Mouse (Mus musculus) midbrain, embryonic 12.5 days (tissue): ENCODE results near the gene Atf7ip. TPM values are rescaled to one million over a fixed set of nuclear protein-coding genes. Genes with fewer than 3 reads are reported as not detected.

Experiments
- ATAC-seq: fragments of 200-750 bp; cut with Nextera tagmentation; 2 replicates; pipeline ENCODE4 v1.8.0; 2017; ENCODE audit warnings: low read depth, moderate TSS enrichment, moderate library complexity; ENCODE audit not compliant: low FRiP score
- H3K27ac ChIP-seq: fragments of 300-500 bp; sonication (generic); replicated peaks from 2 replicates; pipeline ENCODE4 v1.5.1; 2016; ENCODE audit warnings: mild to moderate bottlenecking
- H3K27me3 ChIP-seq: fragments of 300-500 bp; sonication (generic); 2 replicates; pipeline ENCODE4 v1.6.1; 2016; ENCODE audit warnings: mild to moderate bottlenecking
- H3K36me3 ChIP-seq: fragments of 300-500 bp; sonication (generic); 2 replicates; pipeline ENCODE4 v1.6.1; 2016
- H3K4me1 ChIP-seq: fragments of 300-500 bp; sonication (generic); 2 replicates; pipeline ENCODE4 v1.6.1; 2016
- H3K4me2 ChIP-seq: fragments of 300-500 bp; sonication (generic); replicated peaks from 2 replicates; pipeline ENCODE4 v1.6.1; 2016; ENCODE audit warnings: mild to moderate bottlenecking, moderate library complexity
- H3K4me3 ChIP-seq: fragments of 300-500 bp; sonication (generic); 2 replicates; pipeline ENCODE4 v1.5.1; 2016; ENCODE audit warnings: mild to moderate bottlenecking
- H3K9ac ChIP-seq: fragments of 300-500 bp; sonication (generic); replicated peaks from 2 replicates; pipeline ENCODE4 v1.6.1; 2016; ENCODE audit warnings: mild to moderate bottlenecking, moderate library complexity
- H3K9me3 ChIP-seq: fragments of 300-500 bp; sonication (generic); 2 replicates; pipeline ENCODE4 v1.6.1; 2016; ENCODE audit warnings: mild to moderate bottlenecking
- WGBS: fragments of 180-500 bp; shearing (Covaris S2); methylation state at CpG from one replicate; pipeline ENCODE4 v1.1.7; 2016; 5-methylcytosine and 5-hydroxymethylcytosine counted together
- polyA plus RNA-seq: library from polyadenylated mRNA; unstranded; fragments of >200 nt; fragmentation: Nextera tagmentation; extraction: Ambion mirVana; gene quantifications from 2 replicates; pipeline ENCODE4 v1.2.1, GENCODE M21; 2016

Atf7ip gene
- polyA plus RNA-seq, 1 experiment from 2014 or later, result 61.4 TPM

DNA sequence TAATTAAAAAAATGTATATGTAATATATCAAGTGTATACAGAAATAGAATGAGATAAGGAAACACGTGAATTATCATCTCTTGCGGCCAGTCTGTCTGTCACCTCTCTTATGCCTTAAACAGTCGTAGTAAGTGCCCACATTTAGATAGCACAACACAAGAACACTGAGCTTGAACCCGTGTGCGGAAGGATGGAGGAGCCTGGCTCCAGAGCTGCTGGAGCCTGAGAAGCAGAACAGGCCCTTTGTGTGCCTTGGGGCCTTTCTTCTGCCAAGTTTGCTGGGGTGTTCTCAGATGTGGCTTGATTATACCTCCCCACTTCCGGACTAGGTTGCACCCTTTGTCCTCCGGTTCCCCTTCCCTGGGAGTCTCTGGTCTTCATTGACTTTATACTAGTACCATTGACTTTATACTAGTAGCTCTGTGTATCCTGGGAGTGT lies 25.8 kb downstream of the Atf7ip start:
- H3K27me3 ChIP-seq, result no peaks in the 10 kb centered on the region
- H3K4me2 ChIP-seq, result peak overlapping the region; percentile 6; the same call in 1 of the 2 replicates
- no peaks in the 10 kb centered on the region for H3K9me3 ChIP-seq
- 0 out of 2 replicates have a peak, but pooled peaks cover 7% of the 10 kb centered on the region for H3K36me3 ChIP-seq
- H3K9ac ChIP-seq, result no peak overlapping the region
- H3K4me1 ChIP-seq, result peaks cover 29% of the 10 kb centered on the region
- no peak overlapping the region for H3K4me3 ChIP-seq
- WGBS, result 51% methylated on average over 7 of the region's 7 CpGs
- 0 out of 2 replicates have a peak, but pooled peaks have one; percentile 10 for ATAC-seq
- peak overlapping the region; percentile 87 for H3K27ac ChIP-seq

DNA sequence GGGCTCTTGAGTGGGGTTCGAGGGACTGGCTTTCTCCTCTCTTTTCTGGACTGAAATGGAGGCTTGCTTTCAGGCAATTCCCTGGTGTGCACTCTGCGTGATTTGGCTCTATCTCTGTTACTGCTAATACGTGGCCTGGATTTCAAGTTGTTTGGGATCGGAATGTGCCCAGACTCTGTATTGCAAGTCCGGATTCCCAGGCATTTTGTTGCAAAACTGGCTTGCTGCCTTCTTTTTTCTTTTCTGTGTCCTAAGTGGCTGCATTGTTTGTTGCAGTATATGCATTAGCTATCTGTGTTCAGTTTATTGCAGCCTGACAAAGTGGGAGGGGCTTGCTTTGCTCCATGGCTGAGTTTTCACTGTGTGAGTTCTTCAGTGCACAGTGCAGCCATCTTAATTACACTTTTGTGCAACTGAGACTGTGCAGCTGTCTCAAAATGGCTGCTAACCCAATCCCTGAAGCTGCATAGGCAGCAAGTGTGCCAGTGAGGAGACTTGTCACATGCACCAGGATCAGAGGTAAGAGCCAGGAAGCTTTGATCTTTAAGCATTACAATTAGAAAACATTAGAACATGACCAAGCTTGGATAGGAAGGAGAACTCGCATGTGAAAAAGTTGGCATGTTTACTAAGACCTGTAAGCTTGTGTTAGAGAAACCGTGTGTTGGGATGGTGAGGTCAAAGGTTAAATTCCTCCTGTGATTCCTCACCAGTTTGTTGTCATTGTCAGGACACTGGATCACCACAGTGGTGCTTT lies 26.7 kb downstream of the Atf7ip start:
- no peak overlapping the region; the same call in 1 of the 2 replicates for H3K9ac ChIP-seq

GRCm38 (mm10) chr6:136533804-136534203 lies 27.8 kb downstream of the Atf7ip start:
- H3K9me3 ChIP-seq, result no peaks in the 10 kb centered on the region
- no peaks in the 10 kb centered on the region for H3K27me3 ChIP-seq
- peaks cover 11% of the 10 kb centered on the region for H3K36me3 ChIP-seq
- no peak overlapping the region for H3K27ac ChIP-seq
- H3K4me3 ChIP-seq, result no peak overlapping the region
- 60% methylated on average over 4 of the region's 4 CpGs for WGBS
- no peak overlapping the region for H3K9ac ChIP-seq
- no peak for ATAC-seq
- H3K4me1 ChIP-seq, result peaks cover 29% of the 10 kb centered on the region
- peak overlapping the region; percentile 35; the same call in 1 of the 2 replicates for H3K4me2 ChIP-seq

More for the DNA sequence above, 26.7 kb downstream of the Atf7ip start:
- Histone ChIP-seq H3K27ac (peak overlapping the region; percentile 87), H3K27me3 (no peaks in the 10 kb centered on the region), H3K9me3 (no peaks in the 10 kb centered on the region), H3K4me1 (peaks cover 29% of the 10 kb centered on the region), H3K4me2 (peak overlapping the region; percentile 41), H3K36me3 (peaks cover 12% of the 10 kb centered on the region; the same call in 1 of the 2 replicates), H3K4me3 (peak overlapping the region; percentile 19)
- ATAC-seq, result peak; percentile 91
- 11% methylated on average over 7 of the region's 7 CpGs for WGBS

GRCm38 (mm10) chr6:136534444-136534843 lies 28.5 kb downstream of the Atf7ip start:
- H3K4me3 ChIP-seq, result no peak overlapping the region
- peaks cover 29% of the 10 kb centered on the region for H3K4me1 ChIP-seq
- no peak overlapping the region for H3K9ac ChIP-seq
- ATAC-seq, result no peak
- H3K36me3 ChIP-seq, result peaks cover 15% of the 10 kb centered on the region
- H3K4me2 ChIP-seq, result no peak overlapping the region
- no peaks in the 10 kb centered on the region for H3K27me3 ChIP-seq
- H3K27ac ChIP-seq, result no peak overlapping the region; the same call in 1 of the 2 replicates
- H3K9me3 ChIP-seq, result no peaks in the 10 kb centered on the region
- WGBS, result 54% methylated on average over 3 of the region's 3 CpGs

DNA sequence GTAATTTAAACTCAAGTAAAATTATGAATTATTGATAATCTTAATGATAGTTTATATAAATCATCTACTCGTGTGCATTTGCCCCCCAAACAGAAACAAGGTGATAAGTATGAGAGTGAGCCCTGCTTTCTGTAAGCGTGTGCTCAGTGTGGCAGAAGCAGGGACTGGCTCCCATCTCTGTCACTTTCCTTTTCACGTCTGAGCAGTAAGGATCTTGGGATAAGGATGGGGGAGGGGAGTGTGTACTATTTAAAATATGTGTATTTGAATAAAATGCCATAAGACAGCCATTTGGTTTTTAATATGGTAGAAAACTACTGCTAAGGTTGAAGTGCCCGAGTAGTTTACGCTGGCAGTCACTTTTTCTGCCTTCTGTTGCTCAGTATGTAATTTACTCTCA lies 29.2 kb downstream of the Atf7ip start:
- no peak overlapping the region for H3K9ac ChIP-seq
- WGBS, result 62% methylated on average over 5 of the region's 5 CpGs
- 0 out of 2 replicates have a peak overlapping the region, but pooled peaks have one; percentile 4 for H3K4me2 ChIP-seq
- H3K4me1 ChIP-seq, result peaks cover 29% of the 10 kb centered on the region
- H3K4me3 ChIP-seq, result no peak overlapping the region
- H3K27ac ChIP-seq, result no peak overlapping the region
- H3K27me3 ChIP-seq, result no peaks in the 10 kb centered on the region
- ATAC-seq, result no peak
- peaks cover 22% of the 10 kb centered on the region for H3K36me3 ChIP-seq
- no peaks in the 10 kb centered on the region for H3K9me3 ChIP-seq

- no peak for ATAC-seq
- Histone ChIP-seq H3K9ac (no peak overlapping the region), H3K27me3 (no peaks in the 10 kb centered on the region), H3K4me3 (no peak overlapping the region), H3K4me1 (peaks cover 34% of the 10 kb centered on the region), H3K36me3 (peaks cover 30% of the 10 kb centered on the region), H3K27ac (peak overlapping the region; percentile 73), H3K9me3 (no peaks in the 10 kb centered on the region), H3K4me2 (peak overlapping the region; percentile 18)
- 54% methylated on average over 5 of the region's 5 CpGs for WGBS
Observed at GRCm38 (mm10) chr6:136536121-136536520, 30.2 kb downstream of the Atf7ip start.

DNA sequence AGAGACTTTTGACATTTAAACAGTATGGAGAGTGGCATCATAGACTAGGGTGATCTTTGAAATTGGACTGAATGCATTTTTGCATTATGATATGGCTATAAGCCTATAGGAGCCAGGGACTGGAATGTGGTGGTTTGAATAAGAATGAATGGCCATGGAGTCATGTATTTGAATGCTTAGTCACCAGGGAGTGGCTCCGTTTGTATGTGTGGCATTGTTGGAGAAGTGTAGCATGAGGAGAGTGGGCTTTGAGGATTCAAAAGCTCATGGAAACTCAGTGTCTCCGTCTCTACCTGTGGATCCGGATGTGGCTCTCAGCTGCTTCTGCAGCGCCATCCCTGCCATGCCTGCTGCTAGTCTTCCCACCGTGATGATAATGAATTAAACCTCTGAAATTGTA lies 35.4 kb downstream of the Atf7ip start:
- H3K4me1 ChIP-seq, result peaks cover 36% of the 10 kb centered on the region
- no peak for ATAC-seq
- no peak overlapping the region for H3K9ac ChIP-seq
- no peaks in the 10 kb centered on the region for H3K9me3 ChIP-seq
- no peaks in the 10 kb centered on the region for H3K27me3 ChIP-seq
- no peak overlapping the region for H3K4me3 ChIP-seq
- H3K36me3 ChIP-seq, result peaks cover 30% of the 10 kb centered on the region
- 29% methylated on average over 5 of the region's 5 CpGs for WGBS
- H3K4me2 ChIP-seq, result peak overlapping the region; percentile 25
- peak overlapping the region; percentile 81 for H3K27ac ChIP-seq

DNA sequence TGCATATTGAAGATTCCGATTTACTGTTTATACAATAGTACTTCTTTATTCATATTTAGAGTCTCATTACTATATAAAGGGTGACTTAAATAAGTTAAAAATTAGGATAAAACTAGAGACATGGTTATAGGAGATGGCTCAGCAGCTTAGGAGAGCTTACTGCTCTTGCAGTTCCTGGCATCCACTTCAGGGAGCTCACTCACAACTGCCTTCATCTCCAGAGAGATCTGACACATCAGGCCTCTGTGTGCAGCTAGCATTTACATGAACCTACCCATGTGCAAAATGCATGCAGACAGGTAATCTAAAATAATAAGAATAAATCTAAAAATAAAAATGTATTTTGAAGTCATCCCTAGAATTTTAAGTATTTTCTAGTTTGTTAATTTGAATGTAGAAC lies 36.1 kb downstream of the Atf7ip start:
- 89% methylated on average over 1 of the region's 1 CpGs for WGBS
- Histone ChIP-seq H3K9me3 (no peaks in the 10 kb centered on the region), H3K27ac (peak overlapping the region; percentile 81), H3K27me3 (no peaks in the 10 kb centered on the region), H3K36me3 (peaks cover 30% of the 10 kb centered on the region), H3K4me2 (no peak overlapping the region), H3K4me3 (no peak overlapping the region), H3K9ac (no peak overlapping the region), H3K4me1 (peaks cover 38% of the 10 kb centered on the region)
- no peak for ATAC-seq

GRCm38 (mm10) chr6:136543164-136543563 lies 37.2 kb downstream of the Atf7ip start:
- Histone ChIP-seq H3K4me3 (peak overlapping the region; percentile 3; the same call in 1 of the 2 replicates), H3K9ac (no peak overlapping the region), H3K4me2 (peak overlapping the region; percentile 27), H3K9me3 (no peaks in the 10 kb centered on the region), H3K4me1 (peaks cover 42% of the 10 kb centered on the region), H3K36me3 (peaks cover 21% of the 10 kb centered on the region), H3K27me3 (no peaks in the 10 kb centered on the region), H3K27ac (peak overlapping the region; percentile 78)
- 9% methylated on average over 6 of the region's 6 CpGs for WGBS
- peak; percentile 87 for ATAC-seq

DNA sequence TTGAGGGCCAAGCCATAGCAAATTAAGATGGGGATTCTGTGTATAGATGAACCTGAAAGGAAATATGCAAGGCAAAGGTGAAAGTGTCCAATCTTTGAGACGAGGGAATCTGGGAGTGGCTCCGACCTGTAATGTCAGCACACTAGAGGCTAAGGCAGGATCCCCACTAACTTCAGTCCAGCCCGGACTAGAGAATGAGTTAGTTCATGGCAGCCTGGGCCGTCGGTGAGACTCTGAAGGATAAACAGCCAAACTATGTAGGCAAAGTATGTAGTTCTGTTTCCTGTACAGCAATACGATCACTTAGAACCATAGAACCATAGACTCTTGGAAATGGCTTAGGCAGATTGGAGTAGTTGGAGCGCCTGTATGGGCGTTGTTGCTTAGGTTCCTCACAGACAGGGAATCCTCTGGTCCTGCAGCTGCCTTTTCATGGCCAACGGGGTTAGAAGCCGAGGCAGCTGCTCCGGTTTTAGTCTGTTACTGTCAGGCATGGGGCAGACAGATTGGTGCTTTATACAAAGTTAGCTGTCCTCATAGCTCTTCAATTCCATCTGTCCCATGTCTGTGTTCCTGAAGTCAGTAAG lies 39.4 kb downstream of the Atf7ip start:
- Histone ChIP-seq H3K27ac (peak overlapping the region; percentile 5), H3K27me3 (no peaks in the 10 kb centered on the region), H3K36me3 (peaks cover 5% of the 10 kb centered on the region; the same call in 1 of the 2 replicates), H3K4me3 (no peak overlapping the region), H3K4me1 (peaks cover 46% of the 10 kb centered on the region), H3K9me3 (no peaks in the 10 kb centered on the region), H3K9ac (no peak overlapping the region), H3K4me2 (no peak overlapping the region)
- ATAC-seq, result no peak
- WGBS, result 73% methylated on average over 11 of the region's 11 CpGs

- whole genome bisulfite sequencing, result 85% methylated on average over 2 of the region's 2 CpGs
- H3K4me2 ChIP-seq, result no peak overlapping the region
- H3K27me3 ChIP-seq, result no peaks in the 10 kb centered on the region
- H3K27ac ChIP-seq, result 0 out of 2 replicates have a peak overlapping the region, but pooled peaks have one; percentile 42
- no peaks in the 10 kb centered on the region for H3K36me3 ChIP-seq
- no peaks in the 10 kb centered on the region for H3K9me3 ChIP-seq
- H3K4me1 ChIP-seq, result peaks cover 43% of the 10 kb centered on the region
- no peak overlapping the region for H3K9ac ChIP-seq
- no peak overlapping the region for H3K4me3 ChIP-seq
- no peak for ATAC-seq
Observed at GRCm38 (mm10) chr6:136546286-136546685, 40.3 kb downstream of the Atf7ip start.

GRCm38 (mm10) chr6:136546987-136547386 lies 41.0 kb downstream of the Atf7ip start:
- H3K36me3 ChIP-seq, result no peaks in the 10 kb centered on the region
- H3K27me3 ChIP-seq, result no peaks in the 10 kb centered on the region
- no peaks in the 10 kb centered on the region for H3K9me3 ChIP-seq
- ATAC-seq, result no peak
- peaks cover 36% of the 10 kb centered on the region for H3K4me1 ChIP-seq
- peak overlapping the region; percentile 70 for H3K27ac ChIP-seq
- H3K9ac ChIP-seq, result no peak overlapping the region
- 45% methylated on average over 7 of the region's 7 CpGs for WGBS
- H3K4me2 ChIP-seq, result peak overlapping the region; percentile 27
- H3K4me3 ChIP-seq, result no peak overlapping the region
